Mouse (Mus musculus) gastrocnemius, postnatal 36 days (tissue): ENCODE measurements at regions not wholly inside any gene's neighbourhood (a gene's known extent, or its start where the extent isn't known, plus 50 kb on each side); places are given as distances from the start of the nearest gene placed in this dataset.

Experiments used
- DNase-seq, 2 experiments: peaks; one replicate each; pipeline ENCODE4 v3.0.0; 2022
- intact Hi-C: fragments of 180-260 bp; cut with DNase I; formaldehyde crosslinking; loops from one replicate; pipeline ENCODE4 v1.15.1; 2025

DNA sequence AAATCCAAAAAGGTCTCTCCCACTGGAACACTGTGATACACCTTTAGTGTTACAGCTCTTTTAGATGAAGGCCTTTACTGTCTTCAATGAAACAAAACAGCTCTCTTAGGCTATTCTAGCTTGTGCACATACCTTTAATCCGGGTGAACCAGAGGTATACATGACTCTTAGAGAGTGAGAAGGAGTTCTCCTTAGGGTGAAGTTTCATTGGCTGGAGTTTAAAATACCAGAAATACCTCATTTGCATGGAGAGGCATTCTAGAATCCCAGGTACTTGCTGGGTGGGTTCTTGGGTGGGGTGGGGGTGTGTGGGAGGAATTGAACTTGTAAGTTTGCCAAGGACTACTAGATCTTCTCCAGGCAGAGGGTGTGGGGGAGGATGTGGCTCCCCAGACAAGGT is 173.3 kb downstream of the Zfp365 start:
- intact Hi-C loops, result no loop called here
- no peak for DNase-seq

DNA sequence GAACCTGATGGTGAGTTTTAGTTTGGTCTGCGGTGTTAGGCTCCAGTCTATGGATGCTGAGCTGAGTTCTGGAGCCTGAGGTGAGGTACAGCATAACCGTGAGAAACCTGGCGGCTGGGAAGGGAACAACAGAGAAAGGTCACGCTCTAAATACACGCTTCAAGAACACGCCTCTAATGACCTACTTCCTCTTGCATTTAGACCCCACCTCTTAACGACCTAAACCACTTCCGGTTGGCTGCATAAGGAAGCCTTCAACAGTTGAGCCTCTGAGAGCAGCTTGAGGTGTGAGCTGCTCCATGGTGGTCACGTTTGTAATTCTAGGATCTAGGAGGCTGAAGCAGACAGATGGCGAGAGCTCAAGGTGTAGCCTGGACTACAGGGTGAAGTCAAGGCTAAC is 175.8 kb downstream of the Zfp365 start:
- intact Hi-C loops, result no loop called here

DNA sequence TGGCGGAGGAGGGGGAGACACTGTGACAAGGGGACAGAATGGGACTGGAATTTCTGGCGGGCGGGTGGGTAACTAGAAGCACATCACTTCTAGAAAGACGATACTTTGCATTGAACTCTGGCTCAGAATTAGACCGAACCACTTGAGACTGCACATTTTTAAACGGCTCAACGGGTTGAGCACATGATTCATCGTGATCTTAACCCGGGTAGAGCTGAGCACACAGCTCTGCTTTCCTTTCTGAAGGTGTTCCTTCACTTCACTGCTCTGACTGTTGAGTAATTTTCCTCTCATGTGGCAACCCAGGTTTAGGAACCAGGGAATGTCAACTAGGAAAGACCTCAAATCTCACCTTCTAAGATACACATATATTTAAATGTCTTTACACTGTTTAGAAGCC is 180.9 kb downstream of the Zfp365 start:
- no peak for DNase-seq
- intact Hi-C loops, result no loop called here

More for the DNA sequence above, 175.8 kb downstream of the Zfp365 start:
- no peak for DNase-seq

DNA sequence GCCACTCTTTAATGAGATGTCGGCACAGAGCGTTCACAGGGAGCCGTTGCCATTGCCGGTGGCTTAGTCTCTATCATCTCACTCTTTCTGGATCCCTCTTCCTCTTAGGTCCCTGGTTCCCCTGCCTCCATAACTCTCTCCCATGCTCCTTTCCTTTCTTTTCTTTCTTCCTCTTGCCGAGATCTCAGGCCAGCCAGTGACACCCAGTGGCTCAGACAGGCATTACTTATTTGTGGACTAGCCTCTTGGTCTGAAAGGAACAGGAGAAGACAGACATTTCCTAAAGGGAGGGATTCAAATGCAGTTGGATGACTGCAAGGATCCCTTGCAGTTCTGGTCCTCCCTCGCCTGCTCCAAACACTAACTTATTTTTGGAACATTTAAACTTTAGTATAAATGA is 180.5 kb upstream of the Ado start:
- DNase-seq, result peak in 1 of 2 experiments; percentile 48
- intact Hi-C loops, result loop anchor here (2.0 to 5.0 kb wide), 2 partner anchors 192 to 412 kb away; no protein-coding TSS in a partner anchor

DNA sequence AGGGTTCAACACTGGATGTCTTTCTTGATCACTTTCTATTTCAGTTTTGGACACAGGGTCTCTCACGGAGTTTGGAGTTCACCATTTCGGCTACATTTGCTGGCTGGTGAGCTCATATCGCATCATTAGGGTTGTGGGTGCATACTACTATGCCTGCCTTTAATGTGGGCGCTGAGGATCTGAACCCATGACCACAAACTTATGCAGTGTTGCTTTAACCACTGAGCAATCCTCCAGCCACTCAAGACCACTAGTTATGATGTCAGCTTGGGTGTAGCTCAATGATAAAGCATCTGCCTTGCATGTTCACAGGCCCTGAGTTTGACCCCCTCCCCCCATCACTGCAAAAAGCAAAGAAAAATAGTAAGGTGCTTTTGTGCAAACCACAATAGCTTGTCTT is 178.8 kb upstream of the Ado start:
- DNase-seq, result no peak
- intact Hi-C loops, result loop anchor here (5.0 kb wide), 1 partner anchor 410 kb away; no protein-coding TSS in a partner anchor

- intact Hi-C loops, result loop anchor here (5.0 kb wide), 1 partner anchor 409 kb away; no protein-coding TSS in a partner anchor
- no peak for DNase-seq
These were observed 178.0 kb upstream of the Ado start for GRCm38 (mm10) chr10:67726796-67727195.

DNA sequence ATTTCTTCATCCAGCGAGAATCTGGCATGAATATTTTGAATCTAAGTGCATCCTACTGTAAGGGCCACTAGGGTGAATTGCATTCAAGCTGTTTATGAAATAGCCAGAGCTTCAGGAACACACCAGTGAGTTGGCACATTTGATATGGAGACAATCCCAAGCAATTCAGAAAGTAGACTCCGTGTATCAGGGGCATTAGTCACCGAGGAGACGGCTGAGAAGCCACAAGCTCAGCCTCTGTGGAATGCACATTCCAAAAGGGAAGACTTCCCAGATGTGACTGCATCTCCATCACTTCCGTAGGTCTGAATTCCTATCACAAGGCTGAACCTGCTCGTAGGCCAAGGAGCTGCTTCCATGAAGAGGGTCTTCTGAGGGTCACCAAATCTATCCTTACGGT is 177.6 kb upstream of the Ado start:
- intact Hi-C loops, result loop anchor here (5.0 kb wide), 1 partner anchor 409 kb away; no protein-coding TSS in a partner anchor
- DNase-seq, result no peak

DNA sequence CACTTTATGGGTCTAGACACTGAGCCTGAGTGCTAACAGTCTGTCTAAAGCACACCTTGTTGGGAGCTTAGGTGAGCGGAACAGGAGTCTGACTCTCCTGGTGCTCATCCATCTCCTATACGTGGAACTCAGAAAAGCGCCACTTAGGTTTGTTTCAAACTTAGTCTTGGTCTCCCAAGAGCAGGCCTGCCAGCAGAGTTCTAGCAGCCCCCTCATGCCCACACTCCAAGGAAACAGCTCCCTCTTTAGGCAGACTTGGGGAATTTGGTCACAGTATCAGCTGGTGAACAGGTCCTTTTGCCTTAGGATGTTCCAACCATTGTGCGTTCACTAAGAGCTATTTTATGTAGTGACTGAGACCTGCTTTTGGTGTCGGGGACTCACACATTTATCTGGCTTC is 173.0 kb upstream of the Ado start:
- no peak for DNase-seq
- intact Hi-C loops, result no loop called here

DNA sequence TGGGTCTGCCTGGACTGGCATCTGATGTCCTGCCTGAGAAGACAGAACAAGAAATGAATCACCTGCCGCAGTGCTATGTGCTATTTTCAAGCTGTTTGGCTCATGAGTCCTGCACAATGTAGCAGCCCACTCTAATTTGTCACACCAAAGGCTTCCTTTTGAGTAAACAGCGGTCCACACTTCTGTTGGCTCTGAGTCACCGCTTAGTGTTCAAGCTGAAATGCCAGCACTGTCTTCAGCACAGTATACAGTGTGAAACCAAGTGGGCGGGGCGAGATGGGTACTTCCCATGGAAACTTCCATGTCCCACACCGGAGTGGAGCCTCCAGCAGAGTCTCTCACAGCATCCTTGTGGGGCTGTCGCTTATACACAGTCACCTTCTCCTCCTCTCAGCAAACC is 168.8 kb upstream of the Ado start:
- intact Hi-C loops, result no loop called here
- DNase-seq, result no peak

DNA sequence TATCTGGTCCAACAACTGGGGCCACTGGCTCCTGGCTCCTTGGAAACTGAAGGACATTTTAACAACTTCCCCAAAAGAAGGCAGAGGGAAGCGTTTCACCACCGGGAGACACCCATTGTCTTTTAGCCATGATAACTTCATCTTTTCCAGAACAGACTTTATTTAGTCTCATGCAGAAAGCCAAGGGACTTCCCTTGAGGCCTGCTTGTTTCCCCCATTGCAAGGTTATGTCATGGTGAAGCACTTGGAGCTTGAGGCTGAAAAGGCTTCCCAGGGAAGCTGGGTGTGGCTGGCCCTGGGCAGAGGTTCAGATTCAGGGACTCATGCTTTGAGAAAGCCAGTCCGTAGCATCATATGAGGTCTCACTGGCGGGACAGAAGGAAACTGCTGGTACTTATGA is 166.3 kb upstream of the Ado start:
- DNase-seq, result peak; percentile 39 to 55
- intact Hi-C loops, result no loop called here

DNA sequence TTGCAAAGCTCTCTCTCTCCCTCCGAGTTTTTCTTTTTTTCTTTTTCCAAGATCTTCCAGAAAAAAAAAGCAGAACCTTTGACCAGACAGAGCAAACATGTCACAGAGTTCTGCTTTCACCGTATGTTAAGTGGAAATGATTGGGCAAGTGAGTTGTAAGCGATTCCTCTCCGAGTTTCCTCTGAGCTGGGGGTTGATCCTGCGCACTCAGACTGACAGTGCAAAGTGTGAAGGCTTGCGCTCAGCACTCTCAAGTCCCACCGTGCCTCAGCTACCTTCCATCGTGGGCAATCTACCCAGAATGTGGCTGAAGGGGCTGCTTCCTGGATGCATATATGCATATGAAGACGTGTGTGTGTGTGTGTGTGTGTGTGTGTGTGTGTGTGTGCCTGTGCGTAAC is 164.3 kb upstream of the Ado start:
- intact Hi-C loops, result no loop called here

GRCm38 (mm10) chr10:67712665-67713064 is 163.9 kb upstream of the Ado start:
- intact Hi-C loops, result no loop called here
- DNase-seq, result no peak

More for the DNA sequence above, 164.3 kb upstream of the Ado start:
- DNase-seq, result no peak

GRCm38 (mm10) chr10:67711961-67712360 is 163.2 kb upstream of the Ado start:
- no peak for DNase-seq
- intact Hi-C loops, result no loop called here

DNA sequence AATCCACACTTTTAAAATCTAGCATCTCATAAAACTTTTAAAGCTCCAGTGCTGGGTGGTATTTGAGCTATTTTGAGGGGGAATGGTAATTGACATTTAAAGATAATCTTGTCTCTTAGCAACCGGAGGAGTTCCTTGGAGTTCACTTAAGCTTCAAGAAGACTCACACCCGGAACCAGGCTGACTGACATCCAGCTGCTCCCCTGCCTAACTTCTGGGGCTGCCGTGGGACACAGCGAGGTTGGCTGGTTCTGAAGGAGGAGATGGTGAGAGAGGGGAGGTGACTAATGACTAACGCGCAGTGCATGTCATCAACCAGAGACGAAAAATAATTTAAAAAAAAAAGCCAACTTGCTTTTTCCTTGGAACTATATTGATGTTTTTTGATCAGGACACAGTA is 157.7 kb upstream of the Ado start:
- intact Hi-C loops, result no loop called here
- no peak for DNase-seq

DNA sequence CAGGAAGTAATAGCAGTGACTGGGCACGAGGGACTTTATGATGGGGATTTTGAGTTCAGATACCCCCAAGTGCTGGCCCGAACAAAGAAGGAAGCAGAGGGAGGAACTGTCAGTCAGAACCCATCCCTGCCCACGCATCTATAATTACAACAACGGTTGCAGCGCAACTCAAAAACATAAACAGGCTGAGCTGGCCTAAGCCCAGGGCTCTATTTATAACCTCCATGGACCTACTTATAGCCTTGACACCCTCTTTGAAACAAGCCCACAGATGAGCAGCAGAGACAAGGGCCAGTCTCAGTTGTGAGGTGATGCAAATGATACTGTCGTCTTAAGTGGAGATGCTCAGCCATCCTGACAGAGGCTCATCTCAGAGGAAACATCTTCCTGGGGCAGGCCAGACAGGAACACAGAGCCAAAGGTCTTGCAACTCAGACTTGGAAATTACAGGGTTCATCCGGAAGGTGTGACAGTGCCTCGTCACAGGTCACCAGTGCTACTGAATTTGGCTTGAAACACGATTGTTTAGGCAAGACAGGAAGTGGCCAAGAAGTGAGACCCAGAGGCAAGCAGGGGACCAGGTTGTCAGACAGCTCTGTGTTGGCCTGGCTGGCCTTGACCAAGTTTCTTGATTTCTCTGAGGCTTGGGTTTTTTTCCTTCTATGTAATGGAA is 154.2 kb upstream of the Ado start:
- intact Hi-C loops, result no loop called here
- DNase-seq, result no peak

- intact Hi-C loops, result no loop called here
These were observed 148.8 kb upstream of the Ado start for GRCm38 (mm10) chr10:67697401-67698195.

GRCm38 (mm10) chr10:67695891-67696853 is 147.4 kb upstream of the Ado start:
- no peak for DNase-seq
- intact Hi-C loops, result no loop called here

More at GRCm38 (mm10) chr10:67697401-67698195, 148.8 kb upstream of the Ado start:
- no peak for DNase-seq

- no peak for DNase-seq
- intact Hi-C loops, result no loop called here
These were observed 146.0 kb upstream of the Ado start for GRCm38 (mm10) chr10:67694751-67695150.

GRCm38 (mm10) chr10:67693586-67693985 is 144.8 kb upstream of the Ado start:
- intact Hi-C loops, result no loop called here
- no peak for DNase-seq

GRCm38 (mm10) chr10:67689944-67690670 is 141.4 kb upstream of the Ado start:
- intact Hi-C loops, result no loop called here
- no peak for DNase-seq
